Mouse (Mus musculus) neural tube, embryonic 12.5 days (tissue): ENCODE measurements at regions not wholly inside any gene's neighbourhood (a gene's known extent, or its start where the extent isn't known, plus 50 kb on each side); places are given as distances from the start of the nearest gene placed in this dataset.

Source experiments
- ATAC-seq: fragments of 200-750 bp; cut with Nextera tagmentation; 2 replicates; pipeline ENCODE4 v1.8.0; 2017; ENCODE audit warnings: low read depth, mild to moderate bottlenecking, moderate TSS enrichment, moderate library complexity; ENCODE audit not compliant: low FRiP score
- H3K27ac ChIP-seq: fragments of 300-500 bp; sonication (generic); 2 replicates; pipeline ENCODE4 v1.5.1; 2016
- H3K27me3 ChIP-seq: fragments of 300-500 bp; sonication (generic); replicated peaks from 2 replicates; pipeline ENCODE4 v1.6.1; 2016; ENCODE audit warnings: mild to moderate bottlenecking
- H3K36me3 ChIP-seq: fragments of 300-500 bp; sonication (generic); 2 replicates; pipeline ENCODE4 v1.6.1; 2016; ENCODE audit warnings: mild to moderate bottlenecking
- H3K4me1 ChIP-seq: fragments of 300-500 bp; sonication (generic); 2 replicates; pipeline ENCODE4 v1.6.1; 2016
- H3K4me2 ChIP-seq: fragments of 300-500 bp; sonication (generic); replicated peaks from 2 replicates; pipeline ENCODE4 v1.6.1; 2016; ENCODE audit warnings: mild to moderate bottlenecking
- H3K4me3 ChIP-seq: fragments of 300-500 bp; sonication (generic); 2 replicates; pipeline ENCODE4 v1.5.1; 2016
- H3K9ac ChIP-seq: fragments of 300-500 bp; sonication (generic); 2 replicates; pipeline ENCODE4 v1.6.1; 2016; ENCODE audit warnings: mild to moderate bottlenecking
- H3K9me3 ChIP-seq: fragments of 300-500 bp; sonication (generic); 2 replicates; pipeline ENCODE4 v1.6.1; 2016; ENCODE audit warnings: mild to moderate bottlenecking
- WGBS: fragments of 180-500 bp; shearing (Covaris S2); methylation state at CpG from one replicate; pipeline ENCODE4 v1.1.7; 2016; 5-methylcytosine and 5-hydroxymethylcytosine counted together

DNA sequence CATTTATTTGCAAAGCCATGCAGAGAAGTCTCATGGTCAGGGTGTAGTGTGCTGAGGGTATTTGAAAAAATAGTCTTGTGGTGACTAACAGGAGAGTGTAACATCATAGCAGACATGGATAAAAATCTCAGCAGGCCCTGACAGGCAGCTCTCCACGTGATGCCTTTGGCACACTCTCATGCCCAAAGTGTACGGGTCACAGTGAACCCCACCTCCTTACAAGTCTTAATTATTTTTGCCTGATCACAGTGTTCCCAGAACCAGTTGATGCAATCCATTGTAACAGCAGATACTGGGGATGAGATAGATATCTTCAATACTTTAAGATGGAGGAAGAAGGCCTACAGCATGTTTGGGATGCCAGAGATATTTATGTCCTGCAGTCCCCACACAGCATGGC is 314.5 kb downstream of the Irx1 start:
- ATAC-seq: no peak
- Histone ChIP-seq H3K4me1 (peaks cover 6% of the 10 kb centered on the region; the same call in 1 of the 2 replicates), H3K4me2 (no peak overlapping the region), H3K4me3 (no peak overlapping the region), H3K9ac (no peak overlapping the region), H3K36me3 (no peaks in the 10 kb centered on the region), H3K27ac (no peak overlapping the region), H3K27me3 (no peaks in the 10 kb centered on the region), H3K9me3 (no peaks in the 10 kb centered on the region)
- 87% methylated on average over 2 of the region's 2 CpGs for WGBS

DNA sequence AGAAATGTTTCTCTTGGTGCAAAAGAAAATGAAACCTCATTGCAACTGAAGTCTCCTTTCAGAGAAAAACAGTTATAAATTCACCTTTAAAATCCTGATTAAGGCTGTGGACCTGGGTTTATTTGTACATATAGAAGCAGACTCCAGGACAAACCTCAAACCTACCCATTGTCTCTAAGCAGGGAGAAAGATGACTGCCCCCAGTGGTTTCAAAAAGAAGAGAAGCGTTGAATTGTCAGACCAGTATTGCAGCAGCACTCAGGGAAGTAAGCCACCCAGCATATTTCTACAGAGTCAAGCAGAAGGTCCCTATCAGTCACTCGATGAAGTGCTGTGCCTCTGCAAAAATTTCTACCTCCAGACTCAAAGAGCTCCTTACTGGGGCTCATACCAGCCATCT is 332.1 kb downstream of the Irx1 start:
- Histone ChIP-seq H3K9me3 (no peaks in the 10 kb centered on the region), H3K36me3 (no peaks in the 10 kb centered on the region), H3K4me1 (no peaks in the 10 kb centered on the region), H3K27me3 (no peaks in the 10 kb centered on the region), H3K4me2 (no peak overlapping the region), H3K4me3 (no peak overlapping the region), H3K27ac (no peak overlapping the region), H3K9ac (no peak overlapping the region)
- ATAC-seq: no peak
- 70% methylated on average over 2 of the region's 2 CpGs for WGBS

- H3K4me3 ChIP-seq: no peak overlapping the region
- H3K9me3 ChIP-seq: no peaks in the 10 kb centered on the region
- no peak overlapping the region for H3K9ac ChIP-seq
- no peaks in the 10 kb centered on the region for H3K4me1 ChIP-seq
- H3K4me2 ChIP-seq: no peak overlapping the region
- no peak for ATAC-seq
- H3K36me3 ChIP-seq: no peaks in the 10 kb centered on the region
- H3K27ac ChIP-seq: no peak overlapping the region
- 66% methylated on average over 2 of the region's 2 CpGs for WGBS
- H3K27me3 ChIP-seq: no peaks in the 10 kb centered on the region
These were observed 346.3 kb downstream of the Irx1 start for GRCm38 (mm10) chr13:71617198-71617597.

DNA sequence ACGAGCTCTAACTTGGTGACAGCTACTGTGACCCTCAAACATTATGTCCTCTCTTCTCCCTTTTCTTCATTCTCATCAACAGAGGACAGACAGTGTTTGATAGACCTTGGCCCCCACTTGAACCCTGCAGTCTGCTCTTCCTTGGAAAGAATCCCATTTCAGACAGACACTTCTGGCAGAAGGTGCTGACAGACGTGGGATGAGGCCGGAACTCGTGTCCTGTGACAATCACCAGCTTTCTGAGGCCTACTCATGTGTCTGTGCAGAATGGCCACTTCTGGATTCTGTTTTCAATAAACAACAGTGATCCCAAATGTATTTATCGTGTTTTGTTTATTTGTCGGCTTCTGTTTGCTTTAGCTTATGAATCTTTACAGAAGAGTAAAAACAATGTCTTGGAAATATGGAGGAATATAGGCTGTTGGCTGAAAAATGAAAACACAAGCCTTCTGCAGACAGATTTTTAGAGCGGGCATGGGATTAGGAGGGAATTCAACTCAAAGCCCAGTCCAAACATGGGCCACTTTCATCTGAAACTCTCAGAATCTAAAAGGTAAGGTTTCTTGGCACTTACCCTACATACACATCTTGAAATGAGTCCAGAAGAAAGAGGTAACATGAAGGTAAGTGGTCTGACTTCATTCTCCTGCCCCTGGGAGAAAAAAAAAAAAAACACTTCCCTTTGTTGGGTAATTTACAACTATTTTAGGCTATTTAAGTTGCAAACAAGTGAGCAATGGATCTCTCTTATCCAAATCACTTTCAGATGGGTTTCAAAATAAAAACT is 350.9 kb downstream of the Irx1 start:
- Histone ChIP-seq H3K9me3 (no peaks in the 10 kb centered on the region), H3K27me3 (no peaks in the 10 kb centered on the region), H3K4me1 (no peaks in the 10 kb centered on the region), H3K4me2 (no peak overlapping the region), H3K36me3 (no peaks in the 10 kb centered on the region), H3K9ac (no peak overlapping the region), H3K4me3 (no peak overlapping the region), H3K27ac (no peak overlapping the region)
- 85% methylated on average over 7 of the region's 7 CpGs for WGBS
- ATAC-seq: no peak

DNA sequence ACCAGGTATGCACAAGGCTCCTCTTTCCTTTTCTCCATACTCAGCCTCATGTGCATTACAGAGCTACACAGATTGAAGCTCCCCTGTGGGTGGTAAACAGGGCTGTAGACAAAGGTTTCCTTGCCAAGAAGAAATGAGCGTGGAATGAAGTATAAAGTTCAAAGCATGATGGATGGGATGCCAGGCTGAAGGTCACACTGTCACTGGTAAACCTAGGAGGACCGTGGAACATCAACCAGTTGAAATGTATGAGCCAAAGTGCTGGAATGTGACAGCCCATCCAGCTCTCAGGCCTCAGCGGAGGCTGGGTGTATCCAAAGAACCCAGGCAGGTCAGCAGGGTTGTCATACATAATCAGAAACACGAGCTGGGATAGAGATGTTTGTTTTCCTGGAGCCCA is 381.0 kb downstream of the Irx1 start:
- no peak overlapping the region for H3K4me3 ChIP-seq
- H3K9me3 ChIP-seq: no peaks in the 10 kb centered on the region
- H3K4me1 ChIP-seq: no peaks in the 10 kb centered on the region
- ATAC-seq: no peak
- H3K9ac ChIP-seq: no peak overlapping the region
- no peak overlapping the region for H3K27ac ChIP-seq
- no peak overlapping the region for H3K4me2 ChIP-seq
- WGBS: 31% methylated on average over 4 of the region's 4 CpGs
- H3K36me3 ChIP-seq: no peaks in the 10 kb centered on the region
- H3K27me3 ChIP-seq: no peaks in the 10 kb centered on the region

DNA sequence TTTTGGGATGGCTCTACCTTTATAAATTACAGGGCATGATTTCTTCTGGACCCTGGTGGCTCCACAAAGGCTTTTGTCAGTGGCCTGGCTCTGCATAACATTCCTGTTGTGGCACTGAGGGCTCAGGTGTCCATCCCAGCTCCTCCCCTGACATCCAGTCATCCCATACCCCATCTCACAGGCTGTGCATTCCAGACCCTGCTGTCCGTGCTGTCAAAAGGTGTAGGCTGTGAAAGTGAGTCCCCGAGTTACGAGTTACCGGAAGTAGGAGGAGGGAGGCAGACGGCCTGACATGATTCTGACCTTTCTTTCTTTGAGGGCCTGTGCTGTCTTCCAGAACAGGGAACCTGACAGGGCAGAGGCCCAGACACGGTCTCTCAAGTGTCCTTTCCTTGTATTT is 397.6 kb downstream of the Irx1 start:
- ATAC-seq: no peak
- no peaks in the 10 kb centered on the region for H3K4me1 ChIP-seq
- no peaks in the 10 kb centered on the region for H3K36me3 ChIP-seq
- no peak overlapping the region for H3K4me3 ChIP-seq
- no peak overlapping the region for H3K4me2 ChIP-seq
- H3K27me3 ChIP-seq: no peaks in the 10 kb centered on the region
- 75% methylated on average over 6 of the region's 6 CpGs for WGBS
- H3K9ac ChIP-seq: no peak overlapping the region
- no peak overlapping the region for H3K27ac ChIP-seq
- H3K9me3 ChIP-seq: no peaks in the 10 kb centered on the region

DNA sequence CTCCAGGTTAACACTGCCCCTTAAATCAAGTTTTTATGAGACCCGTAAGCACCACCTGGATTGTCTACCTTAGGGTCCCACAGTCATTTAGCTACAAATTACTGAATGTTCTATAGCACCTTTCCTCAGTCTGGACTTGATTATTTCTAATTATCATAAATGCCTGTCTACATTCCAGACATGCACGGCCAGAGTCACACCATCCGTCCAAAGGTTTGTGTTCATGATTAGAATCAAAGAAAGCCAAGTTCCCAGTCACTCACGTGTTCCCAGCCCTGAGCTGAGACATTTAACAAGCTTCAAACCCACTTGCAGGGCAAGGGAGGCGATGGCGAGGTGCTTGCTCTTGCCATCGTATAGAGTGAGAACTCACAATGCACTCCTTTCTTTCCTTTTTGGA is 398.1 kb downstream of the Irx1 start:
- WGBS: 83% methylated on average over 7 of the region's 7 CpGs
- Histone ChIP-seq H3K4me1 (no peaks in the 10 kb centered on the region), H3K36me3 (no peaks in the 10 kb centered on the region), H3K27me3 (no peaks in the 10 kb centered on the region), H3K27ac (no peak overlapping the region), H3K9ac (no peak overlapping the region), H3K9me3 (no peaks in the 10 kb centered on the region), H3K4me2 (no peak overlapping the region), H3K4me3 (no peak overlapping the region)
- no peak for ATAC-seq

DNA sequence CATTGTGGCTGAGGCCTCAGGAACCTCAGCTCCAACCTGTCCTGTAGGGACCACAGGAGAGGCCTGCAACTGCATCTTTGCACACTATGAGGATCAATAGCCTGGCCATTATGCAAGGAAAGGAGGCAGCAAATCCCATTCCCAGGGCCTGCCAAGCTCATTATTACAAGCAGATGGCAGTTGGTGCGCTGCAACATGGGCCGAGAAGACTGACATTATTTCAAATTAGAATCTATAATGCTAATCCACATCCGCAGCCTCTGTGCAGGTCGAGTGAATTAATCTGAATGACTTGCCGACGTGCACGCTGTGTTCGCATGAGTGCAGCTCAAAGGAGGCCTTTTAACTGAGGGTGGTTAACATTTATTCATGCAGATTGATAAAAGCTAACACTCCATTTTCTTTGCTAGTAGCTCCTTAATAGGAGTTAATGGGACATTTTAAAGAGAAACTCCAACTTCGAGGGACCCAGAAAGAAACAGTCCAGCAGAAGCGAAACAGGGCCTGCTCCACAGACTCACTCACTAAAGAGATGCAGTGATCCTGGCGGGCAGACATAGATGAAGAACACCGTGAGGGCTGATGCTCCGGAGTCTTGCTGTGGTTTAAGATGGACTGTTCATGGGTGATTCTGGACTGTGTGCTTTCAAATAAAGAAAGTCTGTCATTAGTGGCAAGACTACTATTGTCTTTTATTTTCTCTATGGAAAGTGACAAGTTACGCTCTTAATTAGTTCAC is 404.9 kb downstream of the Irx1 start:
- Histone ChIP-seq H3K4me3 (no peak overlapping the region), H3K4me1 (0 out of 2 replicates have a peak, but pooled peaks cover 5% of the 10 kb centered on the region), H3K4me2 (no peak overlapping the region; the same call in 1 of the 2 replicates), H3K27ac (no peak overlapping the region), H3K9ac (no peak overlapping the region), H3K36me3 (no peaks in the 10 kb centered on the region), H3K27me3 (no peaks in the 10 kb centered on the region), H3K9me3 (no peaks in the 10 kb centered on the region)
- 41% methylated on average over 14 of the region's 14 CpGs for WGBS
- ATAC-seq: no peak

DNA sequence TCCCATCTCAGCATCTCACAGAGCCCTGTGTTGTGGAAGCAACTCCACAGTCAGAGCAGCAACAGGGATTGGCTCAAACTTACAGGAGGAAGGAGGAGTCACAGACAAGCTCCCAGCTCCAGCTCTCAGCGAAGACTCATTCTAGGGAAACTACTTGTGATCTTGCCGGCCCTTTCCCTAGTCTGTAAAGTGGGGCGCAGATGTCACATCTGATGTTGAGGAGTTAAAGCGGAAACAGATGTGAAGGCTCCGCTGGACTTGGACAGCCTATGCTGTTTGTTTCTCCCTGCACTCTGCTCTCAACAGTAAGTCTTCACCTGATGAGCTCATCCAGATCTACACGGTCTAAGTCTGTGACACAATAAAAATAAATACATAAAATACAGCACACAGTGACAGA is 408.1 kb downstream of the Irx1 start:
- Histone ChIP-seq H3K4me1 (0 out of 2 replicates have a peak, but pooled peaks cover 5% of the 10 kb centered on the region), H3K9ac (no peak overlapping the region), H3K4me3 (no peak overlapping the region), H3K4me2 (no peak overlapping the region), H3K9me3 (no peaks in the 10 kb centered on the region), H3K27me3 (no peaks in the 10 kb centered on the region), H3K27ac (no peak overlapping the region), H3K36me3 (no peaks in the 10 kb centered on the region)
- ATAC-seq: no peak
- WGBS: 88% methylated on average over 6 of the region's 6 CpGs

DNA sequence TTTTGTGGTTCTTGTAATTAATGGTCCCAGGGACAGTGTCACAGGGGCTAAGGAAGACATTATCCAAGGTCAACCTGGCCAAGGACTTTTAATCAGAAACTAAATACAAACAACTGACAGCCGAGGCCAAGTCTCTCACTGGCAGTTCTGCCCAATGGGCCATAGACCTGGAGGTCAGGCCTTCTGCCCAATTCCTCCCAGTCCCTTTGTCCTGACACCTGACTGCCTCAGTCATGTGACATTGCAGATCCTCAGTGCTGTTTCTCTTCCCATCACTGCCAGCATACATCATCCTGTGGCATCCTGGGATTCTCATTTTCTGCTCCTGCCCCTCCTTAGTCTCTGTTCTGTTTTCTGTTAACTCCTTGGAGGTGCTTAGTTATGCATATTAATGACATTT is 413.4 kb downstream of the Irx1 start:
- Histone ChIP-seq H3K4me2 (no peak overlapping the region), H3K36me3 (no peaks in the 10 kb centered on the region), H3K9me3 (no peaks in the 10 kb centered on the region), H3K4me1 (no peaks in the 10 kb centered on the region), H3K27ac (no peak overlapping the region), H3K4me3 (no peak overlapping the region), H3K27me3 (no peaks in the 10 kb centered on the region), H3K9ac (no peak overlapping the region)
- no peak for ATAC-seq
- whole genome bisulfite sequencing: 65% methylated on average over 1 of the region's 1 CpGs

GRCm38 (mm10) chr13:71549206-71549831 is 414.2 kb downstream of the Irx1 start:
- no peaks in the 10 kb centered on the region for H3K27me3 ChIP-seq
- no peaks in the 10 kb centered on the region for H3K4me1 ChIP-seq
- no peak overlapping the region for H3K4me2 ChIP-seq
- H3K9me3 ChIP-seq: no peaks in the 10 kb centered on the region
- H3K36me3 ChIP-seq: no peaks in the 10 kb centered on the region
- WGBS: 88% methylated on average over 10 of the region's 10 CpGs
- ATAC-seq: no peak
- no peak overlapping the region for H3K27ac ChIP-seq
- H3K4me3 ChIP-seq: no peak overlapping the region
- H3K9ac ChIP-seq: no peak overlapping the region

- Histone ChIP-seq H3K36me3 (no peaks in the 10 kb centered on the region), H3K4me1 (no peaks in the 10 kb centered on the region), H3K27me3 (no peaks in the 10 kb centered on the region), H3K9ac (no peak overlapping the region), H3K9me3 (no peaks in the 10 kb centered on the region), H3K4me3 (no peak overlapping the region), H3K4me2 (no peak overlapping the region), H3K27ac (no peak overlapping the region)
- 70% methylated on average over 4 of the region's 4 CpGs for WGBS
- no peak for ATAC-seq
These were observed 425.3 kb downstream of the Irx1 start for GRCm38 (mm10) chr13:71538226-71538625.
